Mouse (Mus musculus) gastrocnemius, adult 8-10 months (tissue): ENCODE data around the gene Sun1. TPM values are rescaled to one million over a fixed set of nuclear protein-coding genes. Genes with fewer than 3 reads are reported as not detected.

Experiments used
- DNase-seq, 2 experiments: peaks; one replicate each; pipeline ENCODE4 v3.0.0; 2022; ENCODE audit warnings: low spot score in 2 of 2
- total RNA-seq, 4 experiments: library from RNA; stranded (reverse); gene quantifications; 2 replicates each; pipeline ENCODE4 v1.2.4; 2022

Sun1 gene
- total RNA-seq, 4 experiments from 2014 or later, result 33.7 to 44.4 (median 41.2) TPM

DNA sequence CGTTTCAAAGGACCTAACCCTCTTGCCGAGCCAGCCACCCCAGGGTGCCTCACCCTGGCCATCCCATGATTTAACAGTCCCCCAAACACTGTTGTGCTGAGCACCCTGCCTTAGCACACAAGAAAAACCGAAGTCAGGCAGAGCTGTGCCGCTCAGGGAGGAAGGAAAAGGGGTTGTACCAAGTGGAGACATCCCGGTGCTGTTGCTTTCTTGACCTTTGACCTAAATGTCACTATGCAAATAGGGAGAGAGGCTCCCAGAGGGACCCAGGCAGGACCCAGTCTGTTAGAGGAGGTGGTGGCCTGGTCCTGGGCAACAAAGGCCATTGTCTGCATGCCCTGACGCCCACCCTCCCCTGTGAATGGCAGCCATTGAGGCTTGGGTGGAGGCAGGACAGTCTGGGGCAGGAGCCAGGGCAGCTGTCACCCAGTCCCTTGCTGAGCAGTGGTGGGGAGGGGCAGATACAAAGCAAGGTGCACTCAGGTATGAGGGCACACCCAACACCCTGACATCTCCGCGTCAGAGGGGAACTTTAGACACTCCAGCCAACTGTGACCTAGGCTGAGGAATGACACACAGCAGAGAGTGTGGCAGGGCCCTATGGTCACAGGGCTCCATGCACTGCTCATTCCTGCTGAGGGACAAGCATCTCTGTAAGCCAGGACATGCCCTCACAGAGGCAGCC lies 85.1 kb downstream of the Sun1 start:
- no peak for DNase-seq

DNA sequence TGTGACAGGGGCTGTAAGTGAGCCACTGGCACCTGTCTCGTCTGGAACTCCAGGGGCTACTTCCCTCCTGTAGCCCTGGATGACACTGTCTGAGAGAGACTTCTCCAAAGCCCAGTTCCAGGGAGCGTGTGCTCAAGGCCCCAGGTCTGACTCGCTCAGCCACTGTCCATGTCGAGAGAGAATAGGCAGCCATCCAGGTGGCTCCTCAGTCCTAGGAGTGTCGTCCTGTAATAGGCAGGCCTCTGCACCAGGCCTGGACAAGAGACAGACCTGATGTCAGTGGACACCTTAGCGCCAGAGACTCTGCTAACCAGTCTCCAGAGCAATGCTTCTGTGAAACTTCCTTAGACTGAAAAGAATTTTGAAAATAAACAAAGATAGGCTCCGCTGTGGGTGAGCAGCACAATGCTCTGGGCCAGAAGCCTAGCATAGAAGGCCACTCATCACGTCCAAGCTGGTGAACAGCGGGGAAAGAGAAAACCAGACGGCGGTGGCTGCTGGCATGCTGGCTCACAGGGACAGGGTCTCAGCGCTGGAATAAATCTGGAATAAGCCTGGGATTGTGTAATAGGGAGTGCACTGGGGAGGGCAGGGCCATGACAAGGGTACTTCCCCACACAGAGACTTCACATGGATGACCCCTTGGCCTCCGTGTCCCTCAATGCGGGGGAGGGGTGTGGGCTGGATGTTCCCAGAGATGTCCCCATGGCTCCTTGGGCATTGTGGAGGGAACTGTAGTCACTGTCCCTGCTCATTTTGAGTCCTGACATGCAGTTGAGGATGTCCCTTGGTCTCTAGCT lies 85.9 kb downstream of the Sun1 start:
- DNase-seq, result no peak

DNA sequence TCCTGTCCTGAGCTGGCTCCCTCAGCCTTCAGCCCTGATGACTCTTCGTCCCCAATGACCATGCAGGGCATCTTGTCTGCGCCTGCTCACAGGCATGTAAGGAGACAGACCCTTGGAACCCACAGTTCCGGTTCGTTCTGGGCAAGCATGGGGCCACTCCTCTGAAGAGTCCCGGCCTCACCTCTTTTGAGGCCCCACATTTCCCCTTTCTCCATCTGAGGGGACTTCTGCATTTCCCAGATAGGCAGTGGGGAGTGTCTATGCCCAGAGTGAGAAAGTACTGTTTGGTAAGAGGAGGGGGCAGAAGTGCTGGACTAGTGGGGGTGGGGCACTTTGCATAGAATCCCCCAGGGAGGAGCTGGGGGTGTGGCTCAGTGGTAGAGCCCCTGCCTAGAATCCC lies 86.7 kb downstream of the Sun1 start:
- DNase-seq, result no peak

DNA sequence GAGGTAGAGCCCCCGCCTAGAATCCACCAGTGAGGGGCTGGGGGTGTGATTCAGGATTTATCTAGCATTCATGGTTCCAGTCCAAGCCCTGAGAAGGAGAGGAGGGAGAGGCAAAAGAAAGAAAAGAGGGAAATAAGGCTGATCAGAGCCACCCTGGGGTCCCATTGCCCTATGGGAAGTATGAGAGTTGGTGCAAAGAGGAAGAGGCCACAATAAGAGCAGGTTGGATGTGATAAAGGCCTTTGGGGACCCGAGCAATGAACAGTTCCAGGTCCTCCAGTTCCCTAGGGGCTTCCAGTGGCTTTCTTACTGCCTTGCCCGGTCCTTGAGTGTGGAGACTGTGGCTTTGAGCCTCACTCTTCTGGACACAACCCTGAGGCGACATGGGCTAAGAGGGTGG lies 87.3 kb downstream of the Sun1 start:
- DNase-seq, result no peak

DNA sequence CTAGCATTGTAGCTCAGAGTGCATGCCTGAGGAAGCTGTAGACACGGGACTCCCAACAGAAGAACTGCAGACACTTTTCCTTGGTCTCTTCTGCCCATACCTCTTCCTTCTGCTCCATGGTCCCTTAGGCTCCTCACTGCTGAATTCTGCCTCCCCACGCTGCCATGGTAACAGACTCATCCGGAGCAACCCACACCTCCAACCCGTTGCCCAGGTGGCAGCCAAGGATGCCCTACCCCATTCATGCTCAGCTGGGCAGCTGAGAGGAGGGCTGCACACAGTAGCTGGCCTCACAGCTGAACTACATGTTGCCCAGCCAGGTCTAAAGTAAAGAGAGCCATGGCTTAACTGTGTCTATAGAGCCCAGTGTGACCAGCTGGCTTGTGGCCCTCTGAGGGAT lies 88.2 kb downstream of the Sun1 start:
- DNase-seq, result no peak

DNA sequence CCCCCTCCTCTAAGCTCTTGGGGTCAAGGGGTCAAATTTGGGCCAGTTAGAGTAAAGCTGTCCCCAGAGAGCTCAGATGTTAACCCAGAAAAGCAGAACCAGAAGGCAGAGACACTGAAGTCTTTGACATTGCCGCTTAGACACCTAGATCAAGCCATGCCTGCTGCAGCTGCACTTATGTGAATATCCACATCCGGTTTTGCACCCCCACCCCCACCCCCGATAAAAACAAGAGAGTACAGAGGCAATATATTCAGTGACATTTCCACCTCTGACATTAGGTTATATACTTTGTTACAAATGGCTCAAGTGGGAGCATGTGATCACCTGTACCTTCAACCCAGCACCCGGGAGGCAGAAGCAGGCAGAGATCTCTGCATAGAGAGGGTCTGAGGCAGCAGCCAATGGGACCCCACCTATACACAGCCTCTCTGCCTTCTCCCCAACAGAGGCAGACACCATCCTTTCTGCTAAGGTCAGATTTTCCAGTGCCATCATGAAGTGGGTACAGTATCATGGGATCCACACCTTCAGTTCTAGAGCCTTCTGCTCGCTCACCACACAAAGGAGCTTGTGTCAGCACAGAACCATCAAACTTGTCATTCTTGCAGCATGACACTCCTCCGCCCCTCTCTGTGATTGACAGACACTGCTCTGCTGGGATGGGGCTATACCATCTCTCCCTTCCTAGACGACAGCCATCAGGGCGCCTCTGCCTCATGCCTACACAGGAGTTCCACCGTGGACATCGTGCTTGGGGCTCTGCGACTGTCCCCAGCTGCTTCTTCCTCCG lies 90.2 kb downstream of the Sun1 start:
- no peak for DNase-seq

DNA sequence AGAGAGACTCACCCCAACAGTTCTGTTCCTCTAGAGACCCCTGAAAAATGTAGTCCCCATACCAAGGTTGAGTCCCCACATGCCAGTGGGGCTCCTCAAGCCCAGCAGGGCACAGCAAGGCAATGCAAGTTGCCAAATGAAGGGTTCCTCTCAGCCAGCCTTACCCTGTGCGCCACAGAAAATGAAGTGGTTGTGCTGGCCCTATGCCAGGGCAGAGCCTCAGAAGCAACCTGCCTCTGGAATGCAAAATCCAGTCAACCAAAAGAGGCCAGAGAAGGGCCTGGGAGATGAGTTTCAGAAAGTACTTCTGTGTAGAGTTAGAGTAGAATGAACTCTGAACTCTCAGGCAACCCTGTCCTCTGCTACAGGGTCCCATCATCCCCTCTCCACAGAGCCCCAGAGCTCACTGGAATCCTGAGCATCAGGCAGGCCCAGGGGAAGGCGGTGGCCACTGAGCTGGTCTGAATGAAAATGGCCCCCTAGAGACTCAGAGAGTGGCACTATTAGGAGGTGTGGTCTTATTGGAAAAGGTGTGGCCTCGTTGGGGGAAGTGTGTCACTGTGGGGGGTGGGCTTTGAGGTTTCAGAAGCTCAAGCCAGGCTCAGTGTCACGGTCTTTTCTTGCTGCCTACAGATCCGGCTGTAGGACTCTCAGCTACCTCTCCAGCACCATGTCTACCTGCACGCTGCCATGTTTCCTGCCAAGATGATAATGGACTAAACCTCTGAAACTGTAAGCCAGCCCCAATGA lies 91.5 kb downstream of the Sun1 start:
- no peak for DNase-seq

DNA sequence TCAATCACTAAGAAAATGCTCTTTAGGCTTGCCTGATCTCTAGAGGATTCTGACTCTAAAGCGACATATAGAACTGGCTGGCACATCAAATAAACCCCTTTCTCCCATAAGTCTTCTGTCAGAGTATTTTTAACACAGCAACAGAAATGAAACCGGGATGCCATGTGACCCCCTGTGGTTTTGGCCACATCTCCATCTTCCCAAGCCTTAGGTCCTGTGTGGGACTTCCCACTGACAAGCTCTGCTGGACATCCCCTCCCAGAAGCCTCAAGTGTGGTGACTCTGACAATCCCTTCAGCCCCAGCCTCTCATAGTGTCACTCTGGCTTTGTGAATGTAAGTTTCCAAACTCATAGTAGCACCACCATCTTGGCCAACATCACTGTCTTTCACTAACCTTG lies 93.7 kb downstream of the Sun1 start:
- DNase-seq, result no peak

DNA sequence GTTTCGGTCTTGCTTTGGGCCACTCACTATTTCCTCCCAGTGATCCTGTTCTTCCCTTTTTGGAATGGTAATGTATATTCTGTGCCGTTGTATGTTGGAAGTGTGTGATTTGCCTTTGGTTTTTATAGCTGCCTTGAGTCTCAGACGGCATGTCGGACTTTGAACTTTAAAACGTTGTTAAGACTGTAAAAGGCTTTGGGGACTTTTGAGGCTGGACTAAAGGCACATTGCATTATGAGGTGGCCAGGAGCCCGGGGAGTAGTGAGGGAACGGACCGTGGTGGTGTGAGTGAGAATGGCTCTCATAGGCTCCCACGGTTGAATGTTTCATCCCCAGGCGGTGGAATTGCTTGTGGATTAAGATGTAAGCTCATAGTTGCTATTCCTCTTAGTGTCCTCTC lies 96.7 kb downstream of the Sun1 start:
- no peak for DNase-seq

DNA sequence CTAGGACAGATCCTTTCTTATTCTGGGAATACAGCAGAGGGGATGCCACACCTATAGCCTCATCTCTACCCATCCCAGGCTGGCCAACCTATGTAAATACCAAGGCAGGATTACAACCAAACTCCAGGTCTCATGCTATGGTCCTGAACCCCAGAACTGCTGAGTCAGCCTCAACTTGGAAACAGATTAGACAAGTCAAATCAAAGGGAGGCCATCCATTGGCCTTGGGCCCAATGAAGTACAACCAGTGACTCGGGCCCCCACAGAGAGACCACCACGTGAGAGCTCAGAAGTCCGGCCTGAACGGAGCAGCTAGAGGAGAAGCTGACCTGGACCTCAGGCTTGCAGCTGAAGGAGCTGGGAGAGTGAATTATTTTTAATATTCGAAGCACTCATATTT lies 97.3 kb downstream of the Sun1 start:
- no peak for DNase-seq

Other genes with a start within 250 kb of the Sun1 start
- 10 to 100 TPM; 19.8 to 32.1 (median 25.2) TPM for gene Pdgfa, start 203.3 kb upstream of the Sun1 start, total RNA-seq
- 1 to 10 TPM in 1 of 4 experiments, under 1 TPM in 3; 0.70 to 1.5 (median 0.75) TPM for gene Prkar1b, start 50.6 kb upstream of the Sun1 start, total RNA-seq
- gene Dnaaf5, start 50.4 kb upstream of the Sun1 start, total RNA-seq, result 10 to 100 TPM; 16.6 to 20.3 (median 17.4) TPM
- 10 to 100 TPM; 32.8 to 36.4 (median 34.1) TPM for gene Get4, start 51.7 kb downstream of the Sun1 start, total RNA-seq
- gene Adap1, start 125.0 kb downstream of the Sun1 start, total RNA-seq, result 1 to 10 TPM in 1 of 4 experiments, under 1 TPM in 3; 0.44 to 2.0 (median 0.64) TPM
- 10 to 100 TPM; 46.5 to 60.3 (median 57.4) TPM for gene Cox19, start 150.8 kb downstream of the Sun1 start, total RNA-seq
- gene Cyp2w1, start 152.0 kb downstream of the Sun1 start, total RNA-seq, result not detected
- gene Gpr146, start 177.1 kb downstream of the Sun1 start, total RNA-seq, result 10 to 100 TPM; 20.9 to 28.6 (median 25.4) TPM
- under 1 TPM in 2 of 4 experiments, not detected in 2; 0.15 to 0.27 TPM for gene C130050O18Rik, start 204.6 kb downstream of the Sun1 start, total RNA-seq
- gene Gper1, start 222.5 kb downstream of the Sun1 start, total RNA-seq, result under 1 TPM; 0.24 to 0.77 (median 0.61) TPM